Mouse (Mus musculus): ENCODE results near the gene Wipf1.

DNA sequence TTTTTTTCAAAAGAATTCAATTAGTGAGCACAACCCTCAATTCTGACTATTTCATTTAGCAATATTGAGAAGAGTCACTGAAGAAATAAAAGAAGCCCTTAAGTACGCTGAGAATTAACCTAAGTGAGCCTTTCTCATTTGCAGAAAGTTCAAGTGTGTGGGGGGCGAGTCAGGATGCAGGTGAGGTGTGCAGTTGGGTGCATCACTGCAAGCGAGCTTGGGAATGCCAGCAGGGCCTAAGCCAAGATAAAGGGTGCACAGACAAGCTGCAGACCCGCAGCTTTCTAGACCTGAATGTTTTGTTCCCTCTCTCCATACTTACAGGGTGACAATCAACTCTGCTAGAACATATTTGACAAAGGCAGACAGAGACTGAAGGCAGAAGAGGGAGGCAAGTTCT, 75.3 kb downstream of the Wipf1 start:
- TF ChIP-seq POLR2A (IDR thresholded peaks at IDR 0.05; ENCODE audit: low read depth, low read length) (no peak), CTCF (conservative IDR thresholded peaks at IDR 0.05; ENCODE audit: insufficient read depth, insufficient read length, low read depth, low read length) (no peak)

Measured in kidney, adult 2 months (tissue).